Mouse (Mus musculus) urinary bladder, adult 2 months (tissue): ENCODE measurements around the gene Lmo1. TPM values are rescaled to one million over a fixed set of nuclear protein-coding genes. Genes with fewer than 3 reads are reported as not detected.
"Not testable (repeated sequence)": the region's sequence is repeated elsewhere in the genome, so short reads cannot be mapped to it uniquely, and the experiment has no call there.

ENCODE experiments used
- DNase-seq: peaks from one replicate; pipeline ENCODE4 v3.0.0; 2022; ENCODE audit warnings: low spot score
- polyA plus RNA-seq: library from polyadenylated mRNA; depleted of rRNA; stranded (reverse); fragments of >200 nt; gene quantifications from 2 replicates; pipeline ENCODE4 v1.2.3, GENCODE M21; 2012; rRNA removed

Gene Lmo1
- polyA plus RNA-seq, 1 experiment, result 164 TPM

- not testable (repeated sequence) for DNase-seq
Measured at GRCm38 (mm10) chr7:109115488-109115887, 59.5 kb downstream of the Lmo1 start.

DNA sequence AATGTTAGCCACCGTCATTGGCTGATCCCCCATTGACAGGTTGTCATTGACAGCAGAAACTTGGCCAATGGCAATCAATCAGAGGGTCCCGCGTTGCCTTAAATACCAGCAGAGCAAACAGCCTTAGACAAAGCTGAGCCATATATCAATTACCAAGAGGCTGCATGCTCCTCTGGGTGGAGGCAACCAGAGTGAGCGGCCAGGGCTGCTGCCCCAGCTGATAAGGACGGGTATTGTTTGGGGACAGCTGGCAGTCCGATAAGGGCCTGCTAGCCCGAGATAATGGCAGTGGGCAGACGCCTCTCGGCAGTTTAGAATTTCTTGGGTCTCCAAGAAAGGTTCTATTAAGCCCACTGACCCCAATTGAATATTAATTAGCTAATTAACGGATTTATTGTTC, 60.1 kb downstream of the Lmo1 start:
- DNase-seq, result no peak

- DNase-seq, result no peak
Measured at GRCm38 (mm10) chr7:109111000-109111399, 64.0 kb downstream of the Lmo1 start.

- no peak for DNase-seq
Measured at GRCm38 (mm10) chr7:109104894-109105293, 70.1 kb downstream of the Lmo1 start.

- no peak for DNase-seq
Measured at GRCm38 (mm10) chr7:109101167-109101566, 73.8 kb downstream of the Lmo1 start.

GRCm38 (mm10) chr7:109098145-109099018, 76.6 kb downstream of the Lmo1 start:
- no peak for DNase-seq

- DNase-seq, result no peak
Measured at GRCm38 (mm10) chr7:109097203-109097602, 77.8 kb downstream of the Lmo1 start.

GRCm38 (mm10) chr7:109096618-109097017, 78.4 kb downstream of the Lmo1 start:
- DNase-seq, result no peak

- DNase-seq, result no peak
Measured at GRCm38 (mm10) chr7:109094294-109094693, 80.7 kb downstream of the Lmo1 start.

GRCm38 (mm10) chr7:109091316-109091715, 83.7 kb downstream of the Lmo1 start:
- not testable (repeated sequence) for DNase-seq

Other genes starting within 250 kb of the Lmo1 start
- gene Nlrp10, start 245.0 kb downstream of the Lmo1 start, polyA plus RNA-seq, result 0.47 and 0.52 TPM in 2 replicates
- gene Eif3f, start 240.8 kb downstream of the Lmo1 start, polyA plus RNA-seq, result 119 and 192 TPM in 2 replicates
- 1.6 and 1.7 TPM in 2 replicates for gene Tub, start 224.9 kb downstream of the Lmo1 start, polyA plus RNA-seq
- gene Ric3, start 91.9 kb downstream of the Lmo1 start, polyA plus RNA-seq, result 10.3 and 12.2 TPM in 2 replicates